Mouse (Mus musculus): ENCODE data around the gene Cavin1. TPM values are rescaled to one million over a fixed set of nuclear protein-coding genes. Genes with fewer than 3 reads are reported as not detected.

Gene Cavin1
- total RNA-seq, 2 experiments from 2014 or later = 133 to 149 TPM

DNA sequence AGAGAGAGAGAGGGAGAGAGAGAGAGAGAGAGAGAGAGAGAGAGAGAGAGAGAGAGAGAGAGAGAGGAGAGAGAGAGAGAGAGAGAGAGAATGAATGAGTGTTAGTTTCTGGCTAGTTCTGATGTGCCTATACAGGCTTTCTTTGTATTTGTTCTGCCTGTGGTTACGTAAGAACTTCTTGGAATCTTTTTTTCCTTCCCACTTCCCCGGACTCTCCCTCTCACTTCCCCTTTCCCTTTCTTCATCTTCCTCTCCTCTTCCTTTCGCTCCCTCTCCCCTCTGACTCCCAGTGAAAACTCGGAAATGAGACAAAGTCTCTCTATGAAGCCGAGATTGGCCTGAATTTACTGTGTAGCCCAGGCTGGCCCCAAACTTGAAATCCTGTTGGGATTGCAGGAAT, 24.0 kb upstream of the Cavin1 start:
- Histone ChIP-seq H3K27ac (no peak overlapping the region), H3K4me3 (no peak overlapping the region)
- no peak for TF ChIP-seq CTCF (IDR thresholded peaks at IDR 0.05)
- intact Hi-C loops (cut with DNase I) = no loop called here
- no peak for DNase-seq

- no peak for TF ChIP-seq CTCF (IDR thresholded peaks at IDR 0.05)
- intact Hi-C loops (cut with DNase I) = no loop called here
These were observed 23.5 kb upstream of the Cavin1 start for GRCm38 (mm10) chr11:100994233-100994632.

GRCm38 (mm10) chr11:100993437-100993836, 22.8 kb upstream of the Cavin1 start:
- intact Hi-C loops (cut with DNase I) = no loop called here
- Histone ChIP-seq H3K27ac (no peak overlapping the region), H3K4me3 (no peak overlapping the region)
- TF ChIP-seq CTCF (IDR thresholded peaks at IDR 0.05) = no peak
- DNase-seq = no peak

More at GRCm38 (mm10) chr11:100994233-100994632, 23.5 kb upstream of the Cavin1 start:
- Histone ChIP-seq H3K4me3 (peak overlapping the region; percentile 19; the same call in 1 of the 2 replicates), H3K27ac (no peak overlapping the region)
- no peak for DNase-seq

DNA sequence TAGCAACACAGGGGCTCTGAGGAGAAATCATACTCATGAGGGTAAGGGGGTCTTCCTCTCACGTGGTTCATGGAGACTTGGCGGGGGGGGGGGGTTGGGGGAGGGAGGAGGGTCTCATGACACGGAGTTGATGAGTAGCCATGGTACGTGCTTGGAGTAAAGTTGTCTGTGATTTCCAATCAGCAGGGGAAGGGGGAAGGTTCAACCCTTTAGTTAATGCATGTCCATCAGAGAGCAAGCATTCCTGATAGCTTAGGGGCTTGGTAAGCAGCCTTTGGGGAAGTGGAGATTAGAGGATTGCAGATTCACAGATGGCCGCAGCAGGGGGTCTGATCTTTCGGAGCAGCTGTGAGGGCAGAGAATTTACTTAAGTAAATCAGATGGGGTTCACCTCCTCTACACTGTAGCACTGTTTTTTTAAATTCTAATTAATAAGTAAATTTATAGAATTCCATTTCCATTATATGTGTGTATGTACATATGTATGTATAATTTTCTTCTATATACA, 20.4 kb upstream of the Cavin1 start:
- intact Hi-C loops (cut with DNase I) = no loop called here
- TF ChIP-seq CTCF (IDR thresholded peaks at IDR 0.05) = no peak

GRCm38 (mm10) chr11:100989666-100990065, 19.0 kb upstream of the Cavin1 start:
- TF ChIP-seq CTCF (IDR thresholded peaks at IDR 0.05) = no peak
- Histone ChIP-seq H3K4me3 (no peak overlapping the region), H3K27ac (no peak overlapping the region)
- DNase-seq = no peak
- intact Hi-C loops (cut with DNase I) = no loop called here

More for the DNA sequence above, 20.4 kb upstream of the Cavin1 start:
- H3K27ac ChIP-seq = no peak overlapping the region
- H3K4me3 ChIP-seq = no peak overlapping the region
- no peak for DNase-seq

DNA sequence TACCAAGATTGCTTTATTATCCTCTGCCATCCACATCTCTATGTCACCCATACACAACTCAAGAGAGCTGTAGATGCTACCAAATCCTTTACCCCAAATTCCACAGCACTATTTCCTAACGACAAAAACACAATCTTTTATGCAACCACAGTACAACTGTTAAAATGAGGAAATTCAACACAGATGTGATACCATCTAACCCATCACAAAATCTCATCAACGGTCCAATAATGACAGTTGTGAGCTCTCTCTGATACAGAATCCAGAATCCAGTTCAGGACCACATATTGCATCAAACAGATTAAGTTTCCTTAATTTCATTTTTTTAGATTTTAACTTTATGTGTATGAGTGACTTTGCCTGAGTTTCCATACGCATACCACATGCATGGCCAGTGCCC, 18.0 kb upstream of the Cavin1 start:
- no peak for DNase-seq
- H3K27ac ChIP-seq = no peak overlapping the region
- intact Hi-C loops (cut with DNase I) = no loop called here
- no peak overlapping the region for H3K4me3 ChIP-seq
- no peak for TF ChIP-seq CTCF (IDR thresholded peaks at IDR 0.05)

GRCm38 (mm10) chr11:100985607-100986006, 14.9 kb upstream of the Cavin1 start:
- peak; percentile 44 for TF ChIP-seq CTCF (IDR thresholded peaks at IDR 0.05)
- intact Hi-C loops (cut with DNase I) = no loop called here
- H3K27ac ChIP-seq = no peak overlapping the region
- H3K4me3 ChIP-seq = no peak overlapping the region
- DNase-seq = no peak

DNA sequence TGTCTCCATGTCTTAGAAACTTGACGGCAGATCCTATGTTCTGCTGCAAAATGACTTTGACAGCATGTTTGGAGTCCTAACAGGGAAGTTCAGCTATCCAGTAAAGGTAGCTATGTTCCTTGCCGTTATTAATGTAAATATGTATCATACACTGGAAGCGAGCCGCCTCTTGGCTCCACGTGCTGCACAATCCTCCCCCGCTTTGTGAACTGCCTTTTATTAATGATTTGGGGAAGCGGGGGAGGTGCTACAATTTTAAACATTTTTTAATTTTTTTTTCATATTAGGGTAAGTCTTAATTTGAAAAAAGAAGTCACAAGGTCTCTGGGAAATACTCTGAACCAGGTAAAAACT, 13.1 kb upstream of the Cavin1 start:
- H3K4me3 ChIP-seq = peak overlapping the region; percentile 71
- intact Hi-C loops (cut with DNase I) = loop anchor here (1.0 to 5.0 kb wide), 2 partner anchors 74 to 189 kb away; partner anchors contain the start of genes Cntnap1 and Plekhh3
- H3K27ac ChIP-seq = peak overlapping the region; percentile 75
- TF ChIP-seq CTCF (IDR thresholded peaks at IDR 0.05) = no peak
- no peak for DNase-seq

- H3K4me3 ChIP-seq = peak overlapping the region; percentile 71
- DNase-seq = peak; percentile 86
- TF ChIP-seq CTCF (IDR thresholded peaks at IDR 0.05) = peak; percentile 97; the same call in 1 of the 2 replicates
- peak overlapping the region; percentile 75 for H3K27ac ChIP-seq
- intact Hi-C loops (cut with DNase I) = loop anchor here (1.0 to 5.0 kb wide), 2 partner anchors 74 to 189 kb away; partner anchors contain the start of genes Cntnap1 and Plekhh3
These were observed 12.6 kb upstream of the Cavin1 start for GRCm38 (mm10) chr11:100983125-100983777.

- Histone ChIP-seq H3K4me3 (no peak overlapping the region), H3K27ac (peak overlapping the region; percentile 46; the same call in 1 of the 2 replicates)
- intact Hi-C loops (cut with DNase I) = loop anchor here (5.0 kb wide), 1 partner anchor 190 kb away; the partner anchor contains the start of genes Cntnap1 and Plekhh3
- no peak for TF ChIP-seq CTCF (IDR thresholded peaks at IDR 0.05)
- DNase-seq = no peak
These were observed 11.4 kb upstream of the Cavin1 start for GRCm38 (mm10) chr11:100982087-100982486.

DNA sequence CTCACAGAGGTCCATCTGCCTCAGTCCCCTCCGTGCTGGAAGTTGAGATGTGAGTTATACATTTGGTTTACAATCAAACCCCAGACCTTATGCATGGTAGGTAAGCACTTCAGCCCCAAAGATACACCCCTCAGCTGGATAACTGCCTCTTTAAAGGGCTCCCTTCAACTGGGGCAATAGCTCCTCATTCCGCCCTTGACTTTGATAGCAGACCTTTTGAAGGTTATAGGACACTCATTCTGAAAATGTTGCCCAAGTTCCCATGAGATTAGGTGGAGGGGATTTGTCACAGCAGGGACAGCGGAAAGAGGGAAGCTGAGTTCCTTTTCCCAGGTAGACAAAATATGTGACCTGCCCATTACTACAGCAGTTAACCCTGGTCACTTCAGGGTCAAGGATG, 10.5 kb upstream of the Cavin1 start:
- intact Hi-C loops (cut with DNase I) = loop anchor here (5.0 kb wide), 1 partner anchor 191 kb away; the partner anchor contains the start of genes Cntnap1 and Plekhh3
- DNase-seq = no peak
- peak overlapping the region; percentile 43 for H3K27ac ChIP-seq
- H3K4me3 ChIP-seq = no peak overlapping the region
- TF ChIP-seq CTCF (IDR thresholded peaks at IDR 0.05) = no peak

DNA sequence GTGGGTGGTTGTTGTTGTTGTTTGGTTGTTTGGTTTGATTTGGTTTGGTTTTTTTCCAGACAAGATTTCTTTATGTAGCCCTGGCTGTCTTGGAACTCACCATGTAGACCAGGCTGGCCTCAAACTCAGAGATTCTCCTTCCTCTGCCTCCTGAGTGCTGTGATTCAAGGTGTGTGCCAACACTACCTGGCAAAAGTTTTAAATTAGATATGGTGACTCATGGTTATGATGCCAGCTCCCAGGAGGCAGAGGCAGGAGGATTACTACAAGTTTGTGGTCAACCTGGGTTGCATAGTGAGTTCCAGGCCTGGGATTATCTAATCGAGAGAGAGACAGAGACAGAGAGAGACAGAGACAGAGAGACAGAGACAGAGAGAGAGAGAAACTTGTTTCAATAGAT, 9.8 kb upstream of the Cavin1 start:
- DNase-seq = no peak
- H3K27ac ChIP-seq = peak overlapping the region; percentile 81
- no peak for TF ChIP-seq CTCF (IDR thresholded peaks at IDR 0.05)
- H3K4me3 ChIP-seq = no peak overlapping the region
- intact Hi-C loops (cut with DNase I) = loop anchor here (5.0 kb wide), 1 partner anchor 192 kb away; the partner anchor contains the start of genes Cntnap1 and Plekhh3

GRCm38 (mm10) chr11:100979887-100980286, 9.2 kb upstream of the Cavin1 start:
- intact Hi-C loops (cut with DNase I) = loop anchor here (5.0 kb wide), 1 partner anchor 192 kb away; the partner anchor contains the start of genes Cntnap1 and Plekhh3
- Histone ChIP-seq H3K4me3 (no peak overlapping the region; the same call in 1 of the 2 replicates), H3K27ac (peak overlapping the region; percentile 81)
- peak; percentile 47 for DNase-seq
- no peak for TF ChIP-seq CTCF (IDR thresholded peaks at IDR 0.05)
